ENCODE assay signal across 16 mouse cellular contexts in the genomic region with DNA sequence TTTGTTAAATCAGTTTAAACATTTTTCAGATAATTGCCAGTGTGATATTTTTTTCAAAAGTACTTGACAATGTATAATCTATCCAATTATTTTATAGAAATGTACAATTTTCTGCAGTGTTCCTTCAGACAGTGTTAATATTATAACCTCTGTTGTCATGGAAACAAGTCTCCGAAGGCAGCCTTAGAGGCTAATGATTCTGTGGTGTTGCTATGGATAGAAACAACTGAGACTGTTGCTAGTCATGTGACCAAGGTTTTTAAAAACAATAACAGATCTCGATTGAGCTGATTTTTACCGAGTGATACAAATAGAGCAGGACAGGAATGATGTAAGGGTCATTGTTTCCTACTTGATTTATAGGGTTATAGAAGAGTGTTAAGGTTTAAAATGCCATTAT.
DNase-seq lines count a peak whose midpoint lies in the region; ATAC-seq and TF ChIP-seq lines count a peak whose summit lies in the region.
"Had no signal": no experiment of that assay in that cellular context is flagged by ENCODE, and none has a peak within 500 bp of the region (broad histone marks: within the 10 kb centered on the region; RNA-seq: fewer than 3 reads in every experiment).

No protein-coding gene starts in this region.

- no peak overlapping the region for H3K9ac ChIP-seq in forebrain, embryonic 12.5 days
- no peak overlapping the region for H3K9ac ChIP-seq in midbrain, embryonic 14.5 days (replicated peaks; ENCODE audit: low read length)
- no peak overlapping the region for H3K9ac ChIP-seq in midbrain, embryonic 11.5 days (ENCODE audit: low read length)
- no peak overlapping the region for H3K9ac ChIP-seq in hindbrain, postnatal 0 days (replicated peaks; ENCODE audit: low read length)
- H3K9ac ChIP-seq: limb, embryonic 15.5 days; lung, embryonic 15.5 days; midbrain, embryonic 12.5 days had no signal

- no peaks in the 10 kb centered on the region for H3K4me1 ChIP-seq in forebrain, embryonic 12.5 days
- peaks cover 4% of the 10 kb centered on the region; the same call in 1 of the 2 replicates for H3K4me1 ChIP-seq in forebrain, embryonic 10.5 days
- H3K4me1 ChIP-seq in midbrain, embryonic 14.5 days (ENCODE audit: control insufficient read depth, insufficient read depth, low read length), result no peaks in the 10 kb centered on the region
- no peaks in the 10 kb centered on the region for H3K4me1 ChIP-seq in midbrain, embryonic 11.5 days (ENCODE audit: control insufficient read depth, insufficient read depth, low read length)
- H3K4me1 ChIP-seq in hindbrain, postnatal 0 days (ENCODE audit: insufficient read depth, low read length), result no peaks in the 10 kb centered on the region
- H3K4me1 ChIP-seq: limb, embryonic 15.5 days; lung, embryonic 15.5 days had no signal

- H3K27me3 ChIP-seq in forebrain, embryonic 12.5 days, result no peaks in the 10 kb centered on the region
- no peaks in the 10 kb centered on the region for H3K27me3 ChIP-seq in forebrain, embryonic 10.5 days (ENCODE audit: poor library complexity, severe bottlenecking)
- no peaks in the 10 kb centered on the region for H3K27me3 ChIP-seq in midbrain, embryonic 14.5 days (ENCODE audit: control insufficient read depth, insufficient read depth, low read length)
- no peaks in the 10 kb centered on the region for H3K27me3 ChIP-seq in midbrain, embryonic 11.5 days (ENCODE audit: control insufficient read depth, insufficient read depth, low read length)
- H3K27me3 ChIP-seq in hindbrain, postnatal 0 days (ENCODE audit: insufficient read depth, low read length), result no peaks in the 10 kb centered on the region
- H3K27me3 ChIP-seq: limb, embryonic 15.5 days; lung, embryonic 15.5 days; midbrain, embryonic 12.5 days had no signal

- no peak overlapping the region for H3K4me3 ChIP-seq in forebrain, embryonic 12.5 days (replicated peaks)
- no peak overlapping the region for H3K4me3 ChIP-seq in forebrain, embryonic 10.5 days
- no peak overlapping the region for H3K4me3 ChIP-seq in midbrain, embryonic 14.5 days (replicated peaks; ENCODE audit: low read depth, low read length)
- no peak overlapping the region for H3K4me3 ChIP-seq in midbrain, embryonic 11.5 days (ENCODE audit: low read depth, low read length)
- H3K4me3 ChIP-seq in hindbrain, postnatal 0 days (ENCODE audit: low read length), result no peak overlapping the region
- H3K4me3 ChIP-seq: limb, embryonic 15.5 days; lung, embryonic 15.5 days; midbrain, embryonic 12.5 days had no signal

- H3K36me3 ChIP-seq in forebrain, embryonic 12.5 days (replicated peaks), result no peaks in the 10 kb centered on the region
- H3K36me3 ChIP-seq in forebrain, embryonic 10.5 days (replicated peaks), result peaks cover 5% of the 10 kb centered on the region; the same call in 1 of the 2 replicates
- H3K36me3 ChIP-seq in midbrain, embryonic 14.5 days (ENCODE audit: control insufficient read depth, insufficient read depth, low read length), result no peaks in the 10 kb centered on the region
- no peaks in the 10 kb centered on the region for H3K36me3 ChIP-seq in midbrain, embryonic 11.5 days (ENCODE audit: control insufficient read depth, insufficient read depth, low read length)
- H3K36me3 ChIP-seq in hindbrain, postnatal 0 days (ENCODE audit: insufficient read depth, low read length), result no peaks in the 10 kb centered on the region
- H3K36me3 ChIP-seq: limb, embryonic 15.5 days; lung, embryonic 15.5 days; midbrain, embryonic 12.5 days had no signal

- 44% methylated on average over 3 of the region's 3 CpGs for WGBS in forebrain, embryonic 12.5 days
- 79% methylated on average over 3 of the region's 3 CpGs for WGBS in forebrain, embryonic 10.5 days
- WGBS in midbrain, embryonic 14.5 days, result 18% methylated on average over 3 of the region's 3 CpGs
- WGBS in midbrain, embryonic 11.5 days, result 62% methylated on average over 3 of the region's 3 CpGs
- WGBS in hindbrain, postnatal 0 days, result 6% methylated on average over 3 of the region's 3 CpGs

- DNase-seq in forebrain, embryonic 10.5 days (ENCODE audit: extremely low spot score, low spot score), result no peak
- DNase-seq in midbrain, embryonic 14.5 days, result peak; percentile 86
- no peak for DNase-seq in midbrain, embryonic 11.5 days (ENCODE audit: low spot score, missing footprints)
- DNase-seq in hindbrain, postnatal 0 days (ENCODE audit: low spot score), result peak; percentile 72
- DNase-seq in adrenal gland, postnatal 10 days, result no peak
- no peak for DNase-seq in spleen, adult 12 weeks (ENCODE audit: low spot score)
- DNase-seq: B cell, adult 2 months; heart, postnatal 14 days; kidney, adult 8-10 months; spleen, adult 18-20 months; thymus, adult 2 months had no signal

- H3K27ac ChIP-seq in forebrain, embryonic 12.5 days, result no peak overlapping the region
- no peak overlapping the region for H3K27ac ChIP-seq in forebrain, embryonic 10.5 days
- H3K27ac ChIP-seq in midbrain, embryonic 14.5 days (replicated peaks; ENCODE audit: low read depth, low read length), result no peak overlapping the region; the same call in 1 of the 2 replicates
- no peak overlapping the region for H3K27ac ChIP-seq in midbrain, embryonic 11.5 days (ENCODE audit: low read depth, low read length)
- no peak overlapping the region for H3K27ac ChIP-seq in hindbrain, postnatal 0 days
- H3K27ac ChIP-seq: limb, embryonic 15.5 days; lung, embryonic 15.5 days had no signal

- ATAC-seq in forebrain, embryonic 12.5 days (ENCODE audit: low FRiP score), result peak; percentile 92
- ATAC-seq in midbrain, embryonic 14.5 days (ENCODE audit: low FRiP score, low TSS enrichment), result peak; percentile 77
- ATAC-seq in midbrain, embryonic 11.5 days (ENCODE audit: low FRiP score), result no peak
- ATAC-seq in hindbrain, postnatal 0 days, result peak; percentile 82
- ATAC-seq in erythroid progenitor cell, adult 5-6 weeks (replicated peaks; ENCODE audit: low FRiP score, poor library complexity, severe bottlenecking), result no peak

- no peak for TF ChIP-seq CTCF in hindbrain, postnatal 0 days (IDR thresholded peaks at IDR 0.05; ENCODE audit: low read depth)

- no peak overlapping the region for H3K4me2 ChIP-seq in forebrain, embryonic 12.5 days
- H3K4me2 ChIP-seq in midbrain, embryonic 14.5 days (ENCODE audit: low read length), result no peak overlapping the region
- H3K4me2 ChIP-seq in midbrain, embryonic 11.5 days, result no peak overlapping the region
- H3K4me2 ChIP-seq in hindbrain, postnatal 0 days (ENCODE audit: low read depth, low read length), result no peak overlapping the region
- H3K4me2 ChIP-seq: limb, embryonic 15.5 days; lung, embryonic 15.5 days; midbrain, embryonic 12.5 days had no signal

- no peaks in the 10 kb centered on the region for H3K9me3 ChIP-seq in forebrain, embryonic 12.5 days
- no peaks in the 10 kb centered on the region for H3K9me3 ChIP-seq in forebrain, embryonic 10.5 days
- no peaks in the 10 kb centered on the region for H3K9me3 ChIP-seq in midbrain, embryonic 14.5 days (ENCODE audit: control insufficient read depth, low read length)
- no peaks in the 10 kb centered on the region for H3K9me3 ChIP-seq in midbrain, embryonic 11.5 days (ENCODE audit: control insufficient read depth, low read length)
- no peaks in the 10 kb centered on the region for H3K9me3 ChIP-seq in hindbrain, postnatal 0 days (ENCODE audit: low read length)
- H3K9me3 ChIP-seq: limb, embryonic 15.5 days; lung, embryonic 15.5 days; midbrain, embryonic 12.5 days had no signal

Comparison
In these comparisons a context has a peak if more than half of its experiments do, and no peak if none do; other contexts are left out.
1. ATAC-seq: peak in forebrain, embryonic 12.5 days (single experiment), midbrain, embryonic 14.5 days (single experiment) and hindbrain, postnatal 0 days (single experiment); none in midbrain, embryonic 11.5 days (single experiment) and erythroid progenitor cell, adult 5-6 weeks (single experiment).
2. DNase-seq: peak in midbrain, embryonic 14.5 days (single experiment) and hindbrain, postnatal 0 days (single experiment); none in forebrain, embryonic 10.5 days (single experiment), midbrain, embryonic 11.5 days (single experiment), adrenal gland, postnatal 10 days (single experiment) and spleen, adult 12 weeks (single experiment).